Mouse (Mus musculus) layer of hippocampus, adult 11-12 months (tissue): ENCODE measurements at regions not wholly inside any gene's neighbourhood (a gene's known extent, or its start where the extent isn't known, plus 50 kb on each side); places are given as distances from the start of the nearest gene placed in this dataset.
A peak's percentile ranks its signal among the peaks of the same experiment; 100 is the strongest.

Experiments used
- DNase-seq: peaks from one replicate; pipeline ENCODE4 v3.0.0; 2022; ENCODE audit warnings: low spot score

- DNase-seq = no peak
Observed at GRCm38 (mm10) chr14:105501792-105502632, 243.6 kb downstream of the Ndfip2 start.

- DNase-seq = no peak
Observed at GRCm38 (mm10) chr14:105500966-105501741, 242.8 kb downstream of the Ndfip2 start.

- no peak for DNase-seq
Observed at GRCm38 (mm10) chr14:105499319-105499895, 241.0 kb downstream of the Ndfip2 start.

GRCm38 (mm10) chr14:105498155-105498906 lies 240.0 kb downstream of the Ndfip2 start:
- no peak for DNase-seq

- DNase-seq = no peak
Observed at GRCm38 (mm10) chr14:105495161-105495560, 236.8 kb downstream of the Ndfip2 start.

GRCm38 (mm10) chr14:105494415-105494814 lies 236.0 kb downstream of the Ndfip2 start:
- no peak for DNase-seq

GRCm38 (mm10) chr14:105490158-105490557 lies 231.8 kb downstream of the Ndfip2 start:
- DNase-seq = no peak

GRCm38 (mm10) chr14:105483352-105484083 lies 225.1 kb downstream of the Ndfip2 start:
- peak; percentile 31 for DNase-seq

GRCm38 (mm10) chr14:105482644-105483351 lies 224.4 kb downstream of the Ndfip2 start:
- DNase-seq = no peak

- no peak for DNase-seq
Observed at GRCm38 (mm10) chr14:105480048-105480447, 221.7 kb downstream of the Ndfip2 start.

GRCm38 (mm10) chr14:105474991-105475553 lies 216.7 kb downstream of the Ndfip2 start:
- peak; percentile 50 for DNase-seq

- DNase-seq = no peak
Observed at GRCm38 (mm10) chr14:105448919-105449458, 190.6 kb downstream of the Ndfip2 start.

- no peak for DNase-seq
Observed at GRCm38 (mm10) chr14:105447088-105447487, 188.7 kb downstream of the Ndfip2 start.

- no peak for DNase-seq
Observed at GRCm38 (mm10) chr14:105435343-105435742, 177.0 kb downstream of the Ndfip2 start.

- DNase-seq = no peak
Observed at GRCm38 (mm10) chr14:105433456-105433855, 175.1 kb downstream of the Ndfip2 start.

GRCm38 (mm10) chr14:105432670-105433069 lies 174.3 kb downstream of the Ndfip2 start:
- no peak for DNase-seq

- DNase-seq = no peak
Observed at GRCm38 (mm10) chr14:105431584-105431983, 173.2 kb downstream of the Ndfip2 start.

- DNase-seq = no peak
Observed at GRCm38 (mm10) chr14:105429664-105430257, 171.4 kb downstream of the Ndfip2 start.

- peak; percentile 28 for DNase-seq
Observed at GRCm38 (mm10) chr14:105427474-105427901, 169.1 kb downstream of the Ndfip2 start.
